Mouse (Mus musculus) R1 (cell line): ENCODE measurements around the gene Fam187a.
A peak's percentile ranks its signal among the peaks of the same experiment; 100 is the strongest.

Experiments used
- DNase-seq: peaks from one replicate; pipeline ENCODE4 v3.0.0-alpha.2; 2018; ENCODE audit warnings: low read depth, low spot score

Fam187a gene

GRCm38 (mm10) chr11:102884616-102885219 lies at the start of gene Fam187a:
TSS of gene Fam187a (plus strand) at chr11:102885169.
- DNase-seq, result no peak

DNA sequence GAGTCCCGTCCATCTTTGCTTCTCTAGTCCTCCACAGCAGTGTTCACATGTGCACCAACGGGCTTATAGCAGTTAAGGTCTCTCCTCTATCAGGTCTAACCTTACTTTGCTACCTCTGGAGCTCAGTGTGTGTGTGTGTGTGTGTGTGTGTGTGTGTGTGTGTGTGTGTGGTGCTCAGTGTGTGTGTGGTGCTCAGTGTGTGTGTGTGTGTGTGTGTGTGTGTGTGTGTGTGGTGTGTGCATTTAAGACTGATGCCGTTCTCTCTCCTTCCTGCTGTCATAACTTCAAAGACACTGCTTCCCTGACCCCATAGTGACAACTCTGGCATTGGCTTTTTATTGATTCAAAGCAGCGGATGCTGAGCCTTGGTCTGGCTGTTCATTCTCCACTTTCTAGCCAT lies 49.4 kb upstream of the Fam187a start, which contains the start of gene Higd1b:
Higd1b (plus strand) TSS at position 301 of the 400 bp plus-strand sequence.
- DNase-seq, result no peak

DNA sequence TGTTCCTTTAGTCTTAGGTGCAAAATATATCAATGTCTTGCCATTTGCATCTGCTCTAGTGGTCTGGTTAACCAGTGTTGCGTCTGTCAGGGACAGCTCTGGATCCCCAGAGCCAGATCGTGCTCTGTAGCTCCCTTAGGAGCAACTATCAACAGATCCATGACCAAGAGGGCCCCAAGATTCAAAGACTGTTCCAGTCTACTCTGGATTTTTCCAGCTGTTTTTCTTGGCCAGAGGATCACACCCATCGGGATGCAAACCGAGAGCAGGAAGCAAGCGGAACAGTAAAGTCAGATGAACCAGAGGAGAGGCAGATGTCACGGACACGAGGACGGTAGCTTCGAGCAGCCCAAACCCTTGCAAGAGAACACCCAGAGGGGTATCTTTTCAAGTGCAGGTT lies 48.8 kb upstream of the Fam187a start:
- no peak for DNase-seq

DNA sequence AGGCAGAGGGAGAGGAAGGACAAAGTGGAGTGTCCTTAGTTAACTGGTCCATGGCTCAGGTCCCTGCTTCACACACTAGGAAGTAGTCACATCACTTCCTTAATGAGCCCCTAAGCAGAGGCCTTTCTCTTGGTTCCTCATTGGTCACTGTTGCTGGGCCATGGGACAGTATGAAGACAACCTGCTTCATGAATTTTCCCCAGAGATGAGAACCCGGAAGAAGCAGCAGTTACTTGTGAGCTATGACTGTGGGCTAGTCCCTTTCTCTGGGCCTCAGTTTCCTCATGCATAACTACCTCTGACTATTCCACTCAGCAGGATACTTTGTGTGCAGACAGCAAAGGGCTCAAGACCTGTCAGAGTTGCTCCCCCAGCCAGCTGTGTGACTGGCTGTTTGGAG lies 47.6 kb upstream of the Fam187a start:
- DNase-seq, result no peak

DNA sequence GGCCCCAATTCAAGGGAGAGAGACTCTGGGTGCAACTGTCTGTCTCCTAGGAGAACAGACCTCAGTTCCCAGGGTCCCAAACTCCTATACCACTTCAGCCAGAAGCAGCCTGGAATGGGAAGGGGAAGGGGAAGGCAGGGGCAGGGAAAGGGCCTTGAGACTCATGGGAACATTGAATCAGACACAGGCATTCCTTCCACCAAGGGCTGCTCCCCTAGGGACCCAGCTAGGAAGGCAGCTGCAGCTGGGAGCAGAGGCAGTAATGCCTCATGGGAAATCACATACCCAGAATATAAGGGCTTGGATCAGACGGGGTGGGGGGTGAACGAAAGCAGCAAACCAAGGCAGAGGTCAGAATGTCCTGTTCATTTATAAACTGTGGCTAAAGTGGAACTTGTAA lies 46.8 kb upstream of the Fam187a start:
- DNase-seq, result no peak

DNA sequence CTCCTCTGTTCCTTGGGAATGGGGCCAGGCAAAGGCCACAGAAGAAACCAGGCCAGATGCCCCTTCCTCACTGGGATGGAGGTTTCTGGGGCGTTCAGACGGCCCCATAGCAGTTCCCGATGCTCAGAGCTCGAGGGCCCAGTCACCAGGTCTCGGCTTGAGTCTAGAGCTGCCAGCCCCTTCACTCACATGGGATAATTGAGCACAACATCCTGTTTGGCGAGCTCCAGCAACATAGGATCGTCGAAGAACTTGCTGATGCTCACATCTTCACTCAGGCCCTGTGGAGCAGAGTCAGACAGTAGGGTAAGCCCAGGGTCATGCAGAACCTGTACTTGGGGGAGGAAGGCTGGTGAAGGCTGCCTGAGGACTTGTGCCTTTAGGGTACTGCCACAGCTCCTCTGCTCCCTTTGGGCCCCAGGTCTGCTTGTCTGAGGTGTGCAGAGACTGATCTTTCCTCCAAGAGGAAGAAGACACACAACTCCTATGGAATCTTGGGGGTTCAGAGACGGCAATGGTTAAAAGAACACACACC lies 46.3 kb upstream of the Fam187a start:
- DNase-seq, result no peak

DNA sequence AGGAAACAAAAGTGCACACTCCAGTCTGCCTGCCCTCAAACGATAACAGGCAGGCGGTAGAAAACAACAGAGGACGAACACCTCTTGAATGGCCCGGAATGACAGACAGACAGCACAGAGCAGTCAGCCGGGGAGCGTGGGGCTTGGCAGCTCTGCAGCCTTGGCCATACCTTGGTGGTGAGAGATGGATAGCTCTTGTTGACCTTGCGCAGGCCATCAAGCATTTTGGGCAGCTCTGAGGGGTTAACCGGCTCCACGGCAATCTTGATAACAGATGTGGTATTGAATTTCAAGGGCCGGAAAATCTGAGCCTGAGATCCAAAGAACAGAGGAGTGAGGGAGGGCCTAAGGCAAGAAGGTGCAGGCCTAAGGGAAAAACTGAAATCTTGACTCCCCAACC lies 39.0 kb upstream of the Fam187a start:
- DNase-seq, result no peak

GRCm38 (mm10) chr11:102851883-102852282 lies 33.1 kb upstream of the Fam187a start:
- DNase-seq, result peak; percentile 71

DNA sequence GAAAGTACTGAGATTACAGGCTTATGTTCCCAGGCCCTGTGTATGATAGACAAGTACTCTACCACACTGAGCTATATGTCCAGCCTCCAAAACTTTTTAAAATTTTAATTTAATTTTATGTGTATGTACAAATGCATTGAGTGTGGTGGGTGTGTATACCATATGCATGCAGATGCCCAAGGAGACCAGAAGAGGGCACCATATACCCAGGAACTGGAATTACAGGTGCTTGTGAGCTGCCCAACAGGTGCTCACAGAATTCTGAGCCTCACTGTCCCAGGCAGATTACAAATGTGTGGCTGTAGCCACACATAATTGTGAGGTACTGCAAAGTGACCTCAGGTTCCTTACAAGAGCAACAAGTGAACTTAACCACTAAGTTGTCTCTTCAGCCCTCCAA lies 31.2 kb upstream of the Fam187a start:
- DNase-seq, result peak; percentile 70

DNA sequence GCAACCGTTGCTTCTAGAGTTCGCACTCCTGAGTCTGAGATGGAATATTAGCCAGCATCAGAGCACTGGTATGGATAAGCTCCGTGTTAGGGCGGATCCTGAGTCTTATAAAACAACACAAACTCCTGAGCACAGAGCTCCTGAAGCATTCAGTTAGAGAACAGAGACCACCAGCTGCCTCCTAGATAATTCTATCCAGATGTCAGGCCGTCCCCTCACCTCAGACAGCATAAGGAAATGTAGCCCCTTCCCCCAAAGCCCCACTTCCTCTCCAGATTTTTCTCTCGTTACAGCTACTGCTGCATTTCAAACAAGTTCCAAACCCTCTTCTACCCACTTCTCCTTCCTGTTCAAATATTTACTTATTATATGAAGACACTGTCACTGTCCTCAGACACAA lies 29.0 kb upstream of the Fam187a start:
- DNase-seq, result no peak

GRCm38 (mm10) chr11:102858951-102859350 lies 26.0 kb upstream of the Fam187a start:
- DNase-seq, result no peak

DNA sequence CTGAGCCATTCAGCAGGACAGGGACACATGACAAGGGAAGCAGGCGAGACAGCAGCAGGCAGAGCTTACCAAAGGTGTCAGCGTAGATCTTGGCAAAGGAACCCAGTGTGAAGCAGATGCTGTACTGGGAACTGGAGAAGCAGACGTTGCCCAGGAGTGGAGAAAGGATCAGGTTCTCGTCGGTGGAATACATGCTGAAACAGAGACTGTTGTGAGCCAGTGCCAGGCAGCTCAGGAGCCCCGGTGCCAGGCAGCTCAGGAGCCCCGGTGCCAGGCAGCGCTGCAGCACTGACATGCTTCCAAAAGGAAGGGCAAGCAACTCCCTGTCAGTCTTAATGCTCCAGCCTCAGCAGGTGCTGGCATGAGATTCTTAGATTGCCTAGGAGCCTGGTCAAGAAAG lies 25.0 kb upstream of the Fam187a start:
- DNase-seq, result no peak

DNA sequence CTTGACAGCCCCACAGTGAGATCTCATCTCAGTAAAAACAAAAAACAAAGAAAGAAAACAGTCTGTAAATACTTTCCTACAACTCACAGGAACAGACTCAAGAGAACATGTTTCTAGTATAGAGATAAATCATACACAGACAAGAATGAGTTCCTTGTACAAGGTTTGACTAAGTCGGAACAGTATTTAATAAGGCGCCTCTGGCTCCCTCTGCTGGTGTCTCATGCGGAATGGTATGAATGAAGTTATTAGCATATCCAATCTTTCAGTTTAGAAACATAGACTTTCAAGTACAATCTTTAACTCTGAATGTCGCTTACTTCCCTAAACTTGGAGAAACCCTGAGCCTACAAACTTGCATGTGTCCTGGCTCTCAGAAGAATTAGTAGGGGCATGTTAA lies 20.7 kb upstream of the Fam187a start:
- peak; percentile 56 for DNase-seq

GRCm38 (mm10) chr11:102874801-102875334 lies 10.1 kb upstream of the Fam187a start:
- DNase-seq, result no peak

GRCm38 (mm10) chr11:102879558-102879957 lies 5.4 kb upstream of the Fam187a start:
- no peak for DNase-seq

DNA sequence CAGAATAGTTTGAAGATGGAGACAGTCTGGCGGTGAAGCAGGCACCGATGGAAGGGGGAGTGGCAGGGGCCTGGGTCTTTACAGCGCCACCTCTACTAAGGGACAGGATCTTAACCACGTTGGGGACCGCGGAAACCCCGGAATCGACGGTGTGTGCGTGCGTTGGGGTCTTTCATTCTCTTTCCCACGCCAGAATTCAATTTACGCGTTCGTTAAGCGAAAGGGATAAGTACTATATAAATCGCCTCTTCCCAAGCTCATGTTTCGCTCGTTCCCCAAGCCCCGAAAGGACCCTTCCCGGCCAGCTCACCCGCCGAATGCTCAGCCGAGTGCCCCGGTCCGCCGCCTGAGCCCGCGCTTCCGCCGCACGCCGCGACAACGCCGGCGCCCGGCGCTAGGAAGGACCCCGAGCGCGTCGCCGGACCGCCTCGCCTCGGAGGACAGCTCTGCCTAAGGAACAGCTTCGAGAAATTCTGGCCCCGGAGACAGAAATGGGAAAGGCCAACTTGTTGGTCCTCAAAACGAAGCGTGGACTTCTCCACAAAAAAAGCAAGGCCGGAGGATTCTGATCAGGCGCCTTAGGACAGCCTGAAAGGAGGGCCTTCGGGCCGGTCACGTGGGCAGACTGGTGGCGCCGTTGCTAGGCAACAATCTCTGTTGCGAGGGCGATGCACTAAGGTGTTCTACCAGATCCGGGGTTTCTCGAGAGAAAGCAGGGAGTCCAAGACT lies 4.2 kb upstream of the Fam187a start, which contains the start of the genes Eftud2 and Ccdc103:
Eftud2 (minus strand) TSS at position 401 of the 729 bp plus-strand sequence.
Ccdc103 (plus strand) TSS at position 620 of the 729 bp plus-strand sequence.
- DNase-seq, result peak; percentile 93

DNA sequence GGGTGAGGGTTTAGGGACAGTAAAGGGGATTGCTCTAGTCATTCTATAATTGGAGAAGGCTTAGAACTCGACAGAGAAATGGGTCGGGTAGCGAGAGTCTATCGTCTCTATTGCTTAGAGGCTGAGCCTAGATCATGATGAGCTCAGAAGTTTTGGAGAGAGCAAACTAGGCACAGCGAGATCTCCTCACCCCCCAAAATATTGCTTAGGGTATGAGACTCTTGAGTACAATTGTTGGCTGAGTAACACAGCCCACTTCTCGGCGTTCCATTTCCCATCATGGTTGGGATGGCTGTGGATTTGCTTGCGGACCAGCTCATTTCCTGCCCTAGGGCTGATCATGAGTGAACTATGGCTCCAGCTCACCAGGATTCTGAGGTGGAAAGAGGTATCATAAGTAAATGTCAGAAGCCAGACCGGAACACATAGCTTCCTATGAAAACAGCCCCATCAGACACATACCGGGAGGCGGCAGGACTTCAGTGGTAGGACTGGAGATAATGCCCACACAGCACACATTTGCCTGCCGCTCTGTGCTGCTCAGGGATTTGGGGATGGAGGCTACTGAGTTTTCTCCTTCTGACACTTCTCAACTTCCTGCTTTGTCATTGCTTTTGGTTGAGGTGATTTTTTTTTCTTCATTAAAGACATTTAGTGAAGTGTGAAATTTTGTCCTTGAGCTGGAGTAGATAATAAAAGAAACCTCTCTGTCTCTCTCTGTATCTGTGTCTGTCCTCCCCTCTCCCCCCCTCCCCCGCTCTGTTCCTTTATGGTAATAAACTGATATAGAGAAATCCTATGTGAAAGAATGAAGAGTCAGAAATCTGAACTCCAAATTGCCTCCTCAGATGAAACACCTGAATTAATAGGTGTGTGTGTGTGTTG lies 3.4 kb upstream of the Fam187a start:
- peak; percentile 8 for DNase-seq

GRCm38 (mm10) chr11:102887433-102887832 lies 2.5 kb downstream of the Fam187a start:
- DNase-seq, result no peak

GRCm38 (mm10) chr11:102888135-102888534 lies 3.2 kb downstream of the Fam187a start:
- DNase-seq, result peak; percentile 24

GRCm38 (mm10) chr11:102890096-102890495 lies 5.1 kb downstream of the Fam187a start:
- peak; percentile 30 for DNase-seq

- peak; percentile 94 for DNase-seq
Measured at GRCm38 (mm10) chr11:102893015-102893651, 8.2 kb downstream of the Fam187a start.
